Mouse (Mus musculus) ovary, postnatal 14 days (tissue): ENCODE results near the gene Unc93a.
"Not testable (repeated sequence)": the region's sequence is repeated elsewhere in the genome, so short reads cannot be mapped to it uniquely, and the experiment has no call there.

Experiments used
- DNase-seq: peaks from one replicate; pipeline ENCODE4 v3.0.0; 2022; ENCODE audit warnings: low spot score

Unc93a gene

DNA sequence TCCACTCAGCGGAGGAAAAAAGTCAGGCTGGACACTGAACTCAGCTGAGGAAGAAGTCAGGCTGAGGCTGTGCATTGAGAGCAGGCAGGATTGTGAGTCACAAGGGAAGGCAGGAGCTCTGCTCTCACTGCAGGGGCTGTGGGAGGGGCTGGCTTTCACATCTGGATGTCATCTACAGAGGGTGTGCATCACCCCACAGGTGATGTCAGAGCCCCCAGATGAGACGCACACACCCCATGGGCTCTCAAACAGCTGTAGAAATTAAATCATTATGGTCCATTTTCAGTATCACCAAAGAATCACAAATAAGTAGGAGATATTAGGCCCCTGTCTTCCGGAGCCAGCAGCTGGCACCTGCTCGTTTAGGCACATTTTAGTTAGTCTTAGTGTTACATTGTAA is at the start of gene Unc93a:
Unc93a (minus strand) TSS at position 101 of the 400 bp plus-strand sequence.
- not testable (repeated sequence) for DNase-seq

DNA sequence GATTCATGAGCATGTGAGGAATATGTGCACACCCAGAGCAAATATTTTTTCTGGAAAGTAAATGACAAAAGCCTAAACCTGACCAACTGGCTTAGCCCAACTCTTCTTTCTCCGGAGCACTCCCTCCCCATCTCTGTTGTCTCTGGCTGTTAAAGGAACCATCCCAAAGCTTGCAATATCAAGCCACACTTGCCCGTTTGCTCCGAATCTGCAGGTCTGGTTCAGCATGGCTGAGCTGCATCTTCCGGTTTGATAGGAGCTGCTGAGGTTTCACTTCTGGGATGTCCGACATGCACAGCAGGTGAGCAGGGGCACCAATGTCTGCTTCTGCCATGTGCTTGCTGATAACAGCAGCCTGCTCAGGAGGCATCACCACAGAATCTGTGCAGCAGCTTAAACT is 48.9 kb upstream of the Unc93a start:
- not testable (repeated sequence) for DNase-seq

DNA sequence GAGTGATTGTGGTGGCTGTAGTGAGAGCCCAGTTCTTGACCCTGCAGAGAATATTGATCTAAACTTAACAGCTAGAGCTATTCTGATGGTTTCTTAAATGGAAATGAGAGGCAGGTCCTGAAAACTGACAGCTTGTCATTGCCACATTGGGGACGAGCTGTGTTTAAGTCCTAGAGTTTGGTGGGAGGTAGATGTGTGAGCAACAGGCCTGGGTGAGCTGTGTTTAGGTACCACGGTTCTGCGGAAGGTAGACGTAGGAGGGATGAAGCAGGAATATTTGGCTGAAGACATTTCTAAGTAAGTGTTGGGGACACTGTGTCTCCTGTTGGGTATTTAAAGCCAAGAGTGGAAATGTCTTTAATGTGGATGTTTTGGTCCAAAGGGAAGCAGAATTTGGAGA is 47.4 kb upstream of the Unc93a start:
- DNase-seq: not testable (repeated sequence)

DNA sequence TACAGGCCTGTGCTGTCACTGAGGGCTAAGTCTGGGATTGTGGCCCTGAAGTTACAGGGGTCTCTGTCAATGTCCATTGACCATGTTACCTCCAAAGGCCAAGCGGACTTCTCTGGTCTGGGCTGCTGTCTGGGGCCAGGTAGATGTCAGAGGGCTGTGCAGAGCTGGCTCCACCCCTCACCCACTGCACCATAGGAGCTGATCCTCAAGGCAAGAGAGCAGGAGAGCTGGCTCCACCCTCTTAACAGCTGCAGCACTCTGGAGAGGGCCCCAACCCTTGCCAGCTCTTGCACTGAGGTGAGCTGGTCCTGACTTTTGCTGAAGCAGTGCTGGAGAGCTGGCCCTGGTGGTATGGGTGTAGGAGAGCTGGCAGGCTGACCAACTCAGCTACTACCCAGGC is 46.2 kb upstream of the Unc93a start:
- DNase-seq: not testable (repeated sequence)

DNA sequence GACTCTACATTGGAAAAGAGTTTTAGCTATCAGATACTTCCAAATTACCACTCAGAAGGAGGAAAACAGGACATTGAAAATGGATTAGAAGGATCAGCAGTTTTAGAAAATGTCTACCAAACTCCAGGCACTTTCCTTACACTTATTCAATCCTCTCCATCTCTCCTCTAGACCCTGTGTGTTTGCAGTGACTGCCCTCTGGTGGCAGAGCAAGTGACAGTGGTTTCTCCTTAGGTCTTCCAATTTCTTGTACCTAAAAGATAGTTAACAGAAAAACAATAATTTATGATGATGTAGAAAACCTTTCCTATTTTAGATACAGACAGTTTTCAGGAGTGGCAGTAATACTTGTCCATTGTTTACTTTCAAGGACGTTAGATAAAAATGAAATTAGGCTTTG is 44.0 kb upstream of the Unc93a start:
- DNase-seq: not testable (repeated sequence)

DNA sequence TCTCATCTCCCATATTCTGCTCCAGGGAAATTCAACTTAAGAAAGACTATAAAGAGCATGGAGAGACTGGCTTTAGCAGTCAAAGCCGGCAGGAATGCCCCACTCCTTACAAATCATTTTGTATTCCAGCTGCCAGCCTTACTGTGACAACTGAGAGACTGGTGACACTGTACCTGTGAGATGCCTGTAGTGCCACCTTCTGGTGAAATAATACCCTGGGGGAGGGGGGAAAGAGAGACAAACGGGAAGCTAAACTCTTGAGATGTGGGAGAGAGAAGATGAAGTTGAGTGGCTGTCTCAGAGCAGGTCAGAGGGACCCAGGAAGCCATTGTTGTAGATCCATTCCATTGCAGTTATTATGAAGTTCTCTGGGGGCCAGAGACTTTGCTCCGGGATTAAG is 42.4 kb upstream of the Unc93a start:
- not testable (repeated sequence) for DNase-seq

DNA sequence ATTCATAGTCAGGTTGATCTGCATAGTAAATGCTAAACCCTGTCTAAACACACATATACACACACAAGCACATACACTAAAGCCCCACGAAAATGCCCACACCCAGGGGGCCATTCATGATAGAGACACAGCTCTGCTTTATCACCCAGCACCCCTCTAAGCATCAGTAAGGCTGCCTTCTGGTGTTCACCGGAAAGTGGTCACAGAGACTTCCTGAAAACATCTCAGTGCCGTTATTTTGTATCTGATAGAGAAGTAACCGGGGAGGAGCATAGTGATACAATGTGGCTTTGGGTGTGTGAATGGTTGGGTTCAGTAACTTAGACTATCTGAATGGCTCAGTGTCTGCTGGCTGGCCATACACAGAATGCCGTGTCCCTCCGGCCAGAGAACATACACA is 42.0 kb upstream of the Unc93a start:
- not testable (repeated sequence) for DNase-seq

DNA sequence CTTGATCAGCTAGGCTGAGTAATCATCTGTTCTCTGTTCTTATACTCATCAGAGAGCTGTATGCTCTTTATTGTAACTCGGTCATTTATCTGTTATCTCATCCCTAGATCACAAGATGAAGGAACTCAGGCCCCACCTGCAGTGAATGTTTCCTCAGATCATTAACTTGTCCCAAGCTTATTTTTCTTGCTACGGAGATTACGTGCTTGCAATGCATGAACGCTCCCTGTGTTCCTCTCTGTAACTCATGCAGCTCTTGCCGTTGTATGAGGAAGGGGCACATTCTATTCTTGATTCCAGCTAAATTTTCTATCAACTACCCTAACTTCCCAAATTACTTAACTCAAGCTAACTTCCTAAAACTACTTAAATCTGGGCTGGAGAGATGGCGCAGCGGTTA is 14.5 kb upstream of the Unc93a start:
- DNase-seq: not testable (repeated sequence)

DNA sequence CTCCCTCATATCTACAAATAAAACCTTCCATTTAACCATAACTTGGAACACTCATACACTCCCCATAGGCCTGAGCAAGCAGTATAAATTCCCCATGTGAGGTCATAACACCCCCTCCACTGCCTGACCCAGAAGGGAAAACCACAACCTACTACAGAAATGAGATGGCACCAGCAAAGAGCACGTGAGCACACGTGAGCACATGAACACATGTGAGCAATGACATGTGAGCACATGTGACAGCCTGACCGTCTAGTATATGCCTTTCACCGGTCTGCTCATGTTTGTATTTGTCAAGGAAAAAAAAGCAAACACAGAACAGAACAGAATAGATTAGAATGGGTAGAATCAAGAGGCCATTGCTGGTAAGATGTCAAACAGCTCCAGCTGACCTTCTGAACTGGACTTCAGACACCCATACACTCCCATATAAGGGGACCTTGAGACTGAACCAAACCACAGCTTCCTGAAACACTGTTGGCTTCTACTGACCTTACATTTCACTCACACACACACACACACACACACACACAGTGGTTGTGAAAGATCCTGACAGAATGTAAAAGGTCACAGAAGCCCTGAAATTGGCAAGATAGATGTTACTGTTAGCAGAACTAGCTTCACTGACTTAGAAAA is 13.1 kb upstream of the Unc93a start:
- DNase-seq: not testable (repeated sequence)

DNA sequence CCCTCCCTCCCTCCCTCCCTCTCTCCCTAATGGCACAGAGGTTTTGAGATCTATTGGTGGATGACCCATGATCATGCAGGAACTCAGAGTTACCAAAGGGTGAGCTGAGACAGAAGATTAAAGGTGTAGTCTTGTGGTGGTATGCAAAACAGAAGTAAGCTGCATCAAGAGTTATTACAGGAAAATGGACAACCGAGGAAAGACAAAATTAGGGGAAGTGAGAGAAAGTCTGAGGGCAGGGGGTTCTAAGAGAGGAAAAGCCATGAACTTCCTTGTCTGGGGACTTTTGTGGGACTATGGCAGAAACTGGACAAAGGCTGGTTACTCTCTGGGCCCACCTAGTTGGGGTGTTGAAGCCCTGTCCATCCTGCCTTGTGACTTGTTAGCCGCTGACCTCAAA is 11.1 kb upstream of the Unc93a start:
- not testable (repeated sequence) for DNase-seq

DNA sequence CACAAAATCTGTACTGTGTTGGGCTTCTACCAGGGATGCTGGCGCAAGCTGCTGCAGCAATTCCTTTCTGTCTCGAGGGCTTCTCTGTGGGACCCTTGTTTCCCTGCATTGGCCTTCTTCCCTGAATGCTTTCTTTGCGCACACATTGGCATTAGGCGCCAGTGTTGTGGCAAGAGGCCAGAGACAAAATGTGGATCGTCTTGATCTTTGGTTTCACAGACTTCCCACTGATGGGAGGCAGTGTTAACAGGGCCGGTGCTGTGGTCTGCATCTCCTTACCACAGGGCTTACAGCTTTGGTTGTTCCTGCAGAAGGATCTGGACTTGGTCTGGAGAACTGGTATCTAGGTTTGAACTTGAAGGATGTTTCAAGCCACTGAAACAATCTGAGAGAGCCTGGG is 3.7 kb upstream of the Unc93a start:
- DNase-seq: not testable (repeated sequence)

DNA sequence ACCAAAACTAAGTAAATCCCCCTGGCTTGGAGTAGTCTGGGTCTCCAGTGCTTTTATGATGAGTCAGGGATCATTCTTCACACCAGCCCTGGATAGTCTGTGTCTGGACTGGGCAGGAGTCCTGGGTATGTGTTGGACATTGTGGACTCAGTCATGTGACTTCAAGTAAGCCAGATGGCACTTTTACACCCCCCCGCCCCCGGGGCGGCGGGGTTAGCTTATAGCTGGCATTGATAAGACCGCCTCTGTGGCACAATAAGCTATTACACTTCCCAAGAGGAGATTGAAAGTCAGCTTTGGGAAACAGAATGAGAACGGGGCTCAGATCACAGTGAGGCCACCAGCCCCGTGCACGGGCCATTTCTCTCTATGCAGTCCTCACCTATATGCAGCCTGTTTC is 742 bp upstream of the Unc93a start:
- not testable (repeated sequence) for DNase-seq

DNA sequence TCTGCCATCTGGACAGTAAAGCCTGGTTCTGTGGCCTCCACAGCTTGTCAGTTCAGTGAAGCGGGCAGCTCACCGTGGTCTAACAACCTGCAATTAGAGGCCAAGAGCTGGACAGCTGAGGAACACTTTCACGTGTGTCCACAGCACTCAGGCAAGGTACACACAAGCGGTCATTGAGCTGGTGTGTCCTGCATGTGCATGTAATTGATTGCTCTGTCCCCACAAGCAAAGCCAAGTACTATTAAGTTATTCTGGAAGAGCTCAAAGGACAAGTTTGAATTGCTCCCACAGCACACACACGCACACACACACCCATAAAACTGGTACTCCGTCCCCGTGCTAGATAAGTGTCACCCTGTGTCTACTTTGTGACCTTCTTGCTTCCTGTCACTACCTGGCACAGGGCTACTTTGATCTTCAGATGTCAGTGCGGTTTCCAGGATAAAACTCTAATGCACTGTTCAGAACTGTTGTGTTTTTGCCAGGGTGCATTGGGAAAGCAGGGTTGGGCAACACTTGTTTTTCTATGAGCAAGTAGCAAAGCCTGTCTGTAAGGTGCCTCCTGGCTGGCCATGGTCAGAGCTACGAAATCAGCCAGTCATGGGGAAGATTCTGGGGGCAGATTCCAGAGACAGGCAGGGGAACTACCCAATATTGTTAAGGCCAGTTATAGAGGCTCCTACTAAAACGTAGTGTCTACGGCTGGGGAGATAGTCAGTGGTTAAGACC is 1.7 kb downstream of the Unc93a start:
- not testable (repeated sequence) for DNase-seq

DNA sequence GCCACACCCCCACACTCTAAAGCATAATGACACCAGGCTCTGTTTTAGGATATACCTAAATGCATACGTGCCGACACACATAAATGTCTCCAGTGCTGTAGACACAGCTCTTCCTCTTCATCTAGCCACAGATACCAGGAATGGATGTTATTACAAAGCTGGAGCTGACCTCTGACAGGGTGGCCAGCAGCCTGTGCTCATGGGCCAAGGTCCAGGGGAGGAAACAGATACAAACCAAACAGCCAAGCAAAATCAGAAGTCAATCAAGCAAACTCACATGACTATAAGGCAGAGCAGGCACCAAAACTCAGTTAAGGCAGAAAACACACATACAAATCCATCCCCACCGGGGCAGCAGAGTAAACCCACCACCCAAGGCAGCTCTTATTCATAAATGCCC is 2.3 kb downstream of the Unc93a start:
- not testable (repeated sequence) for DNase-seq

DNA sequence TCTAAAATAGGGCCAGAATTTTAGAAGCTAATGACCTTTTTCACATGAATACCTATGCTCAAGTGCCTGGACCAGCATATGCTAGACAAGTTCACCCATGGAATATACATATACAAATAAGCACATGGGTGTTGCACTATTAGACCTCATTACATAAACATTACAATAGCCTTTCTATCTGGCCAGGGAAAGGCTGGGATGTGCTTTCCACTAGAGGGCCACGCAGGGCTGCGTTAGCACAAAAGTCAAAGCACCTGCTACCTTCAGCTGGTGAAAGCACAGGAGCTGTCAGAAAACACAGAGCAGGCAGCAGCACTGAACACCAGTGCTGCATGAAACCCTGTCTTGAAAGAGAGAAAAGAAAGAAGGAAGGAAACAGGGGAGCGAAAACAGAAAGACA is 7.4 kb downstream of the Unc93a start:
- DNase-seq: not testable (repeated sequence)

DNA sequence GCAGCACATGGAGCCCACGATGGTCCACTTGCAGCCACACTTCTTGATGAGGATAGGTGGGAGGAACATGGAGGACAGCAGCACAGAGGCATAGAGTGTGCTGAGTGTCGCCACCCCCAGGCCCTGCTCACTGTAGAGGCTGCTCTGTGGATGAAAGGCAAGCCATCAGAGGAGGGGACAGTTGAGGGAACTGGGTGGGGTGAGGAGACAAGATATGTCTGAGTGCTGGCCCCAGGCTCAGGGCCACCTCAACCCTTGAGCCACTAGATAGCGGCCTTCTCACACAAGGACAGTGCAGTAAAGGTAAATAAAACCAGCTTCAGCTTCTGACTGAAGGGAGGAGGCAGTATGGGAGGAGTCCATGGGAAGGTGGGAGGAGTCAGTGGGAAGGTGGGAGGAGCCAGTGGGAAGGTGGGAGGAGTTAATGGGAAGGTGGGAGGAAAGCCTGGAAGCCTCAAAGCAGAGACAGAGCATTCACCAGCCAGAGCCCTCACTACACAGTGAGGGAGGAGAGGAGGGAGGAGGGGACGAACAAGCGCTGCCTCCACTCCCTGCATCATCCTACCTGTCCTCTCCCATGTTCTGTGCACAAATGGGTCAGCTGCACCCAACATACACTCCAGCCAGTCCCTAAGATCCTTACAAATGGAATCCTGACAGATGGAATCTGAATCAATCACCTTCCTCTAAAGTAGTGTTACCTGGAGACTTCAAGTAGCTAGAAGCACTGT is 8.1 kb downstream of the Unc93a start:
- DNase-seq: not testable (repeated sequence)

DNA sequence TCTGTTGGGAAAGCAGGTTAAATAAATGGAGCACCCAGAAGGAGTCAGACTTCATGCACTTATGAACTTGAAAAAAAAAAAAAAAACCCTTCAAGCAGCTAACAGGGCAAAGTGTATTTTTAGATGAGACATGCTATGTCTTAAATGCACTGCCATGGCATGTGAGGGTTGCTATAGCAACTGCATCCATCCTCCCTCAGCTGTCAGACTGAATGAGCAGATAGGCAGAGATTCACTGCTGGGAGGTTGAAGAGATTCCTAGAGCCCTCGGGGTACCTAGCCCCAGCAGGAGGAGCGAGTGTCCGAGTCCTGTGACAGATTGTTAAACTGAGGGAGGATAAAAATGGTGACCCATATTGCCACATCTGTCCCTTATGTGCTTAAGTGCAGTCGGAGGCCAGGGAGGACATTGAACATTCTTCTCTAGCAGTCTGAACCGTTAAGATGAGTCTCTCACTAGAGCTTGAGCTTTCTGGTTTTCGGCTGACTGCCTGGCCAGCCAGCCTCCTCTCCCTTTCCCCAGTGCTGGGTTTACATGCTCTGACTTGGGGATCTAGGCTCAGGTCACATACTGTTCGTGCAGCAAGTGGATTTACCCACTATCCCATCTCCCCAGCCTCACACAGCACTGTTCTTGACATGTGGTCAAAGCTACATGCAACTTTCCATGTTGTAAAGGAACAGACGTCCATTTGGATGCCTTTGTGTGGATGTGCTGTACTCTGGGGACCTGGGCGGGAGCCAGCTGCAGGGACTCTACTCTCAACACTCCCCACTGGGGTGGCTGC is 18.9 kb downstream of the Unc93a start:
- not testable (repeated sequence) for DNase-seq

DNA sequence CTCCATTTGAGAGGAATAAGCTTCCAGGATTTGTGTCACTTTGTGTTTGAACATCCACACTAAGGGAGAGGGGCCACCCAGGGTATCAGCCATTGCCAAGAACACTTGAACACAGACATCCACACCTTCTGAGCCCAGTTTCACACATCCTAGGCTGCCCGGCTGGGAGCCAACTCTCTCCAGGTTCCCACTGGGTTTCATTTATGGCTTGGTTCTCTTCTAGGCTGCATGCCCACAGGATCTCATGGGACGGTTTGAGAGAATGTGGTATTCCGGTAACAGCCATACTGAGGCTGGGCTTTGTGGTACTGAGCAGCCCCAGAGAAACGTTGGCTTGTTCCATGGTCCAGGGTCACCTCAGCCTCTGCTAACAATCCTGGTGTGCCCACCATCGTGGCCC is 25.0 kb downstream of the Unc93a start:
- not testable (repeated sequence) for DNase-seq

DNA sequence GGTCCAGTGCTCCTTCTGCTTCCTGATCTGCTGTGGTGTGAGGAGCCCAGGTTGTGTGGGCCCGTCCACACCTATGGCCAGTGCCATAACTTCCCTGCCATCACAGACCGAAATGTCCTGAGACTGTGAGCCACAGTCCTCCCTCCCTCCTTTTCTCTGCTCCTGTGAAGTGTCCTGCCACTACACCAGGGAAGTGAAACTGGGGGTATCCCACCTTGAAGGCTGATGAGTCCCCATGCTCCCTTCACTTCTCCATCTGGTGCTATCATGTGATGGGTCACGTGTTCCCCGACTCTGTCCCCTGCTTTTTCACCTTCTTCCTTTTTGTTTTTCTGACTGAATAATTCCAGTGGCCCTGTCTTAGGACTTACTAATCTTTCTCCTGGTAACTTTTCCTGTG is 38.6 kb downstream of the Unc93a start:
- not testable (repeated sequence) for DNase-seq

DNA sequence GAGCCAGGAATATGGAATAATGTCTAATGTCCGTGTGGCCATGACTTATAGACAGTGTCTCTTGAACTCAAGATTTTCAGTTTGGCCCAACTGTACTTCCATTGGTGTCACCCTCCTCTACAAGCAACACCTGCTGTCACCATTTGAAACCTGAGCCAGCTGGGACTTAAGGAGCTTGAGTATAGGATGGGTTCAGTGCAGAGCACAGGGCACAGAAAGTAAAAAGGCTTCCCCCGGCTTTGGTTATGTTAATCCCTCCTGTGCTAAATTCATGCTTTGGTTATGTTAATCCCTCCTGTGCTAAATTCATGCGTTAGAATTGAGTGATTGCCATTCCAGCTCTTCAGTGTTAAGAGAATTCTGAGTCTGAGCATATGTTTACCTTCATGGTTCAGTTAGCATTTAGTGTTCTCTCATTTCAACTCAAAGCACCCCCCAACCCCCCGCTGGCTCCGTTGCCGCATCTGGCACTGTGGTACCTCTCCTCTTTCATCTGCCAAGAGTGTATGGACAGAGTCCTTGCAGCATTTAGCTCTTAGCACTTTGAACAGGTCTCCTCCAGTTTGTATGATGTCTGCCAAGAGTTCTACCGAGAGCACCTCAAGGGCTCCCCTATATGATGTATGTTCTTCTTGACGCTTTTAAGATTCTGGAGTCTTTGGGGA is 39.4 kb downstream of the Unc93a start:
- DNase-seq: not testable (repeated sequence)

DNA sequence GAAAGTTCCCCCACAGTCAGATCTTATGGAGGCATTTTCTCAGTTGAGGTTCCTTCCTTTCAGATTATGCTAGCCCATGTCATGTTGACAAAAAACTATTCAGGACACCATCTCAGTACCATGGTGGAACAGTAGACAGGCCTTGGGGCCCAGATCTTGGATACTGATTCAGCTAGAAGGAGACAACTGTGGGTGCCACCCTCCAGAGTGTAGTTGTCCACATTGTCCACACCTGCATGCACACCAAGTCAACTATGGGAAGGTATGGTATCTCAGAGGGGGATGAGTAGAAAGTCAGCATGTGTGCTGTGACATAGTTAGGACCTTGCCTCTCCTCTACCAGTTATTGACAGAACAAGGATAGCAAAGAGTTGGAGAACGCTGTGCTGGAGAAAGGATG is 40.1 kb downstream of the Unc93a start:
- DNase-seq: not testable (repeated sequence)

DNA sequence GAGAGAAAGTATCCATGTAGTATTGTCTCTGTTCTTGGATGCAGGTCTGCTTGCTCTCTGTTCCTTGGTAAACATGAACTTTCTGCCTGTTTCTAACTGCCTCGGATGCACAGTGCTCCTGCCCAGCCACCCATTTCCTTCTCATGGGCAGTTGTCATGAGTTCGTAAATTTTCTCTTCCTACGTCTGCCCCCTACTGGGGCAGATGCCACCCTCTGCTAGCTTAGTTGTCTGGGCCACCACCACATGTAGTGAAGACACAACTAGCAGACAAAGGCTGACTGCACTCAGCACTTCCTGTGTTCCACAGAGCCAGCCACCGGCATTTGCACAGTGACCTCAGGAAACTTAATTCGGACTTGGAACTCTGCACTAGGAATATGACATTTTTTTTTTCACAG is 62.4 kb downstream of the Unc93a start:
- DNase-seq: not testable (repeated sequence)
